Mouse (Mus musculus) testis, postnatal 14 days (tissue): Measurements from ENCODE around the gene Cda.

ENCODE experiments used
- DNase-seq: peaks from one replicate; pipeline ENCODE4 v3.0.0; 2021; ENCODE audit warnings: low spot score

The Cda gene

GRCm38 (mm10) chr4:138368498-138369260 lies 887 bp upstream of the Cda start:
- no peak for DNase-seq

DNA sequence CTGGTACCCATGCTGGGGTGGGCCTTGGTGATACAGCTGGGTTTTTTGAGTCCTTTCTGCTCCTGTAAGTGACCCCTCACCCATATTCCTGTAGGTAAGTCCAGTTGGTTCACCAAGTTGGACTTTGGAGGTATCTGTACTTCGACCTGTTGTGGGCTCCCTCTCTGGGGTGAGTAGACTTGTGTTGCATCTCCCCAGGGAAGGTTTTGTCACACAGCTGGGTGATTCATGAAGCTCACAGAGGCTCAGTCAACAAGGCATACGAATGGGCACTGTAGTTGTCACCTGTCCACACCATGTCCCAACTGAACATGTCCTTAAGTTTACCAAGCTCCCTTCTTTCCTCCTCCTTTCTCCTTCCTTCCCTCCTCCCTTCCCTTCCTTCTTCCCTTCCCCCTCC lies 1.2 kb downstream of the Cda start:
- no peak for DNase-seq

- DNase-seq = no peak
Observed at GRCm38 (mm10) chr4:138363511-138363910, 4.3 kb downstream of the Cda start.

DNA sequence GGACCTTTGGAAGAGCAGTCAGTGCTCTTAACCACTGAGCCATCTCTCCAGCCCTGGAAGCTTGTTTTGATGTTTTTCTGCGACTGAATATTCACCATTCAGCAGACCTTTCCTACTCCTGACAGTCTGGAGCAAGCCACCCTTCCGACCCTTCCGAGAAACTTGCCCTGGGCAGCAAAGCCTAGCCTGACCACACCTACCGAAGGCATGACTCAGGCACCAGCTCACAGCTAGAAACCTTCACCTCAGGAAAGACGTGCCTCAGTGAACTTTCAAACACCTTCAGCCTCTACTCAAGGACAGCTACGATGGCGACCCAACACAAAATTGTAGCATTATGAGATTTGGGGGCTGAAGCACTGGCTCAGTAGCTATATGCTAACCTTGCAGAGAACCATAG lies 4.9 kb downstream of the Cda start:
- DNase-seq = no peak

DNA sequence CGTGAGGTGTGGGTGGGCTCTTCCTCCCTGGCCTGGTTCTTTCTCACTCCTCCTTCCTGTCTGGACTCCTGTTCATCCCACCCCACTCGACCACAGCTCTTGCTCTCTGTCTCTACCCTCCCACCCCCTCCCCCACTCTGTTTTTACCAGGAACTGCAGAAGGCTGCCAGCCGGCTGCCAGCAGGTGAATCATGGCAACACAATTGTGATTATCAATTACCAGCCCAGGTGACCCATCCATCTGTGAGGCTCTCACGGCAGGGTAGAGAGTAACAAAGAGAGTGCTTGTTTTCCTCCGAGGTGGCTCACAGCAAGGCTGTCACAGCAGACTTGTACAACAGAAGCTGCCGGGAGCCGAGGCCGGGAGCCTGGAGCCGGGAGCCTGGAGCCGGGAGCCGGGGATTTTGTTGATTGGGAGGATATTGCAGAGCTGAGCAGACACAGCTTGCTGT lies 6.4 kb downstream of the Cda start:
- DNase-seq = no peak

- DNase-seq = no peak
Observed at GRCm38 (mm10) chr4:138358176-138358575, 9.6 kb downstream of the Cda start.

- no peak for DNase-seq
Observed at GRCm38 (mm10) chr4:138356551-138356950, 11.2 kb downstream of the Cda start.

DNA sequence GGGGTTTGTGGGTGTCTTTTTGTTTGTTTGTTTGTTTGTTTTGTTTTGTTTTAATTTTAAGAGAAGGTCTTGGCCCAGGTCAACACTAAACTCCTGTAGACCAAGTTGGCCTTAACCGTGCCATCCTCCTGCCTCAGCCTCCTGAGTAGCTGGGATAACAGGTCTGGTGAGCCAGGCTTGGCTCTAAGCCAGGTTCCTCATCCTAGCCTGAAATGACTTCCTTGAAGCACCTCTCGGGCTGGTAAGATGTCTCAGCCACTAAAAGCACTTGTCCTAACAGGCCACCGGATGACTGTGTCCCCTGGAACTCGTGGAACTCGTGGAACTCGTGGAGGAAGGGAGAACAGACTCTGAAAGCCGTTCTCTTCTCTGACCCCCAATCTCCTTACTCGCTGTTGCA lies 11.7 kb downstream of the Cda start:
- no peak for DNase-seq

GRCm38 (mm10) chr4:138355496-138355895 lies 12.3 kb downstream of the Cda start:
- DNase-seq = no peak

DNA sequence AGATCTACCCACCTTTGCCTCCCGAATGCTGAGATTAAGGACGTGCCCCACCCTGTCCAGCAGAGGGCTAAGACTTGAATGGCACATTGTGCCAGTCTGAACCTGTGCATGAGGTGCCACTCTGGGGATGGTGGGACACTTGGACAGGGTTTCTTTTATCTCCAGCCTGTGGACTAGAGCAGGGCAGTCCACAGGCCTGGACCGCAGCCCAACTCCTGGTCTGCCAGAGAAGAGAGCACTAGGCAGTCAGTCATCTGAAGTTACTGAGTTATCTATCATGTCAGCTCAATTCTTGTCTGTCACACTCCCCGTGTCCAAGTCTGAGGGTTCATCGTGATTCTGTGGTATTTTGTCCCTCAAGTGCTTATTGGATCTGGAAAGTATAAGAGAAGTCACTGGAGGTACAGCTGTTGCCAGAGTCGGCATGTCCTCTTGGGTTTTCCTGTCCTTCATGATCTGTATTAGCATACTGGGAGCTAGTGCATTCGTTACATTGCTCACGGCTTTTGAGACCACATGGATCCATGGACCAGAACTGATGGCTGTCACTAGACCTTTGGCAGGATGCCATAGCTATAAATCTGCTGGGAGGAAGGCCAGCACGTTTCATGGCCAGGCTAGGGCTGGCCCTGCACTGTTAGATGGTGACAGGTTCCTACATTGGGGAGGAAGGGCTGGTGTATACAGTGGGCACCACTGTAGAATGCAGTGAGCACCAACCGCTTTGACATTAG lies 14.2 kb downstream of the Cda start:
- no peak for DNase-seq

GRCm38 (mm10) chr4:138352692-138353091 lies 15.1 kb downstream of the Cda start:
- no peak for DNase-seq

DNA sequence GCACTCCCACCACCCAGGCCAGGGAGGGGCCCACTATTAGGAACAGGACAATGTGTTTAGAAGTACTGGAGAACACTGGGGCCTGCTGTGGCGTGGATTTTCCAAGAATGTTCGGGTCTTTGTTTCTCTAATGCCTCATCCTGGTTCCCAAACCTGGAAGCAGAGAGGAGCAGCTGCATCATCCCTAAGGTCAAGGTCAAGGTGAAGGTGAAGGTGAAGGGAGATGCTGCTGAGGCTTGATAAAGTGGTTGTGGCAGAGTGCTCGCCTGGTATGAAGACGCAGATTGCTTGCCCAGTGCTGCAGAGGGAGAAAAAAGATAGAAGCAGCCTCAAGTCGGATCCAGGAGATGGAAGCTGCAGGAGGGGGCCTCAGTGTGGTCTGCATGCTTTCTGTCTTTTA lies 16.0 kb downstream of the Cda start:
- no peak for DNase-seq

DNA sequence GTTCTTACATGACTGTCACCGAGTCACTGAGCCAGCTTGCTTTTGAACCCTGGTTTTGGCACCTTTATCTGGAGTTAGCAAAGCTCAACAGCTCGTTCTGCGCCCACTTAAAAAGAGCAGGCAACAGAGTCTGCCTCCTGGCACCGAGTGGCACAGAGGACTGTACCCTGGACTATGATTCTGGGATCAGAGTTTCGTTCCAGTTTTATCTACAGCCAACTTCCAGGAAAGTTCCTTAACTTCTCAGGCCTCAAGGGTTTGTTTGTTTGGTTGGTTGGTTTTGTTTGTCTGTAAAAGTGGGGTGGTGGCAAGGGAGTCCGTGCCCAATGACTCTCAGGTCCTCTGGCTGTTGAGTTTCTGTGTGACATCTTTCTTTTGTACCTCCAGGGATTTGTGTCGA lies 19.1 kb downstream of the Cda start:
- DNase-seq = no peak

GRCm38 (mm10) chr4:138347280-138347679 lies 20.5 kb downstream of the Cda start:
- DNase-seq = no peak

GRCm38 (mm10) chr4:138344891-138345545 lies 22.8 kb downstream of the Cda start:
- no peak for DNase-seq

GRCm38 (mm10) chr4:138343341-138343837 lies 24.4 kb downstream of the Cda start:
- DNase-seq = no peak

- no peak for DNase-seq
Observed at GRCm38 (mm10) chr4:138342778-138343177, 25.0 kb downstream of the Cda start.

- no peak for DNase-seq
Observed at GRCm38 (mm10) chr4:138342048-138342447, 25.7 kb downstream of the Cda start.

GRCm38 (mm10) chr4:138341393-138341792 lies 26.4 kb downstream of the Cda start:
- no peak for DNase-seq

DNA sequence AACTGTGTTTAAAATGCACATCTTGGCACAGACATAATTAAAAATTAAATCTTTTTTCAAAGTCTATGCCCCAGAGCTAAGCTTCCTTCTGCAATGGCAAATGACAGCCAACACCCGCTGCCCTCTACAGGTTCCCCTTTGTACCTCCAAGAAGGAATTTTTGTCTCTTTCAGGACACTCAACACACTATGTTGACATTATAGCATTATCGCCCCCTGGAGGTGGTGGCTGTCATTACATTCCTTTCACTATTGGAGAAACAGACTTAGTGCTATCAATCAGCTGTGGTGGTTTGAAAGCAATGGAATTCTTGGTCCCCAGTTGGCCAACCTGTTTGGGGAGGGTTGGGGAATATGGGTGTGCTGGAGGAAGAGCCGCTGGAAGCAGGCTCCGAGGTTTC lies 27.8 kb downstream of the Cda start:
- no peak for DNase-seq

- DNase-seq = no peak
Observed at GRCm38 (mm10) chr4:138337341-138337740, 30.5 kb downstream of the Cda start.

DNA sequence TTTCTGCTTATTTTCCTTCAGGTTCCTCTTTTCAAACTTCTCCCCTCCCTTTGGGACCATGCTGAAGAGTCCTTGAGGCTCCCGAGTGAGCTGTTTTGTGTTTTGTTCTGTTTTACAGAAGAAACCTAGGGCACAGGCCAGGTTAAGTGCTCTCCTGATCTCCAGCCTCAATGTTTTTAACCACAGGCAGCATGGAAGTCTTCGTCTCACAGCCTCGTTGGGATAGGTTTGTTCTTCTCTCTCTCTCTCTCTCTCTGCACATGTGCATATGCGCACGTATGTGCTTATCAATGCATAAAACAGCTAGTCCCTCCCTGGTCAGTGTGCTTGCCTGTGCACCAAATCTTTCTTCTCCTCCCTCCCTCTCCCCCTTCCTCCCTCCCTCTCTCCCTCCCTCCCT lies 30.9 kb downstream of the Cda start:
- DNase-seq = no peak

DNA sequence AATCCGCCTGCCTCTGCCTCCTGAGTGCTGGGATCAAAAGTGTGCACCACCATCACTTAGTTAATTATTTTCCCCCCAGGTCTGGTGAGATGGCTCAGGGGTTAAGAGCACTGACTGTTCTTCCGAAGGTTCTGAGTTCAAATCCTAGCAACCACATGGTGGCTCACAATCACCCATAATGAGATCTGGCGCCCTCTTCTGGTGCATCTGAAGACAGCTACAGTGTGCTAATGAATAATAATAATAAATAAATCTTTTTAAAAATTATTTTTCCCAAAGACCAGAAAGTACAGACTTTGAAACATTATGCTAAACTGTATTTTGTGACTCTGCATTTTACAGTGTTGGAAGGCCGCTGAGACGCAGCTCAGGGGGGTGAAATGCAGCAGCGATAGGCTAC lies 32.1 kb downstream of the Cda start:
- DNase-seq = no peak
